8 mouse cellular contexts compared by ENCODE assay signal in the genomic region with DNA sequence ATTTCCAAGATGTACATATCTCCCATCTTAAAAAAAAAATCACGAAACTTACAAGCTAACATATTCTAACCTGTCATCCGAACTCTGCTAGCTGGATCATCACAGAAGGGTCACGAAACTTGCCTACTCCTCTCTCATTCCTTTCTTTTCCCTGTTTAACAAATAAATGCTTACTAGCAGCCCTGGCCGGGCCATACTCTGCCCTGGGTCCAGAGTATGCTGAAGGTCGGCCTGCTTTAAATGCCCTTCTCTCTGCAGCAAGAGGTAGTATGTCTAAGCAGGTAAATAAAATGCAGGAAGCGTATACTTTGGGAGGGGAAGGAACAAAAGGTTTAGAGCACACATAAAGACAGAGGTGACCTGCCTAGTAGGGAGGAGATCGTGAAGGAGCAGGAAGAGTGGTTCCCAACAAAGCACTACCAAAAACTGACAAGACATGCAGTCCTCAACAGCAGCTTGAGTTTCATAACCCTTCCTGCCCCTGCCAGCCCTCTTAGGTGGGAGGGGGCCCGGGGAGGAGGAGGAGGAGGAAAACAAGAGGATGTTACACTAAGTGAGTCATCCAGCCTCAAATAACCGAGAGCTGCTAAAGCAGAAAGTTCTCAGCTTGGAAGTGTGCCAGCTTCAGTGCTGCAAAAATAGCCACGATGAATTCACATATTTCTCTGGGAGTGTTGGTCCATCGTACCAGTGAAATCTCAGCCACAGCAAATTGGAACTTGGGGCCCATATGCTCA. TPM values are rescaled to one million over a fixed set of nuclear protein-coding genes. Genes with fewer than 3 reads are reported as not detected.
DNase-seq lines count a peak whose midpoint lies in the region; ATAC-seq and TF ChIP-seq lines count a peak whose summit lies in the region.
"Had no signal": no experiment of that assay in that cellular context is flagged by ENCODE, and none has a peak within 500 bp of the region (broad histone marks: within the 10 kb centered on the region; RNA-seq: fewer than 3 reads in every experiment).

No protein-coding gene starts in this region.

- H3K4me1 ChIP-seq in kidney, adult 2 months (ENCODE audit: control insufficient read depth, insufficient read depth, low read length): peaks cover 40% of the 10 kb centered on the region
- 0 out of 2 replicates have a peak, but pooled peaks cover 2% of the 10 kb centered on the region for H3K4me1 ChIP-seq in stomach, postnatal 0 days (replicated peaks; ENCODE audit: control insufficient read depth, insufficient read depth)

- peak overlapping the region; percentile 66 for H3K27ac ChIP-seq in kidney, adult 2 months (ENCODE audit: insufficient read depth, low read depth, low read length)
- H3K27ac ChIP-seq in stomach, postnatal 0 days (replicated peaks): no peak overlapping the region
- H3K27ac ChIP-seq: limb, embryonic 15.5 days had no signal

- H3K36me3 ChIP-seq in kidney, adult 2 months (ENCODE audit: control insufficient read depth, insufficient read depth, low read length): no peaks in the 10 kb centered on the region
- H3K36me3 ChIP-seq in stomach, postnatal 0 days (ENCODE audit: control insufficient read depth, insufficient read depth, low read length): no peaks in the 10 kb centered on the region
- H3K36me3 ChIP-seq: limb, embryonic 15.5 days had no signal

- no peak for TF ChIP-seq CTCF in kidney, adult 2 months (conservative IDR thresholded peaks at IDR 0.05; ENCODE audit: insufficient read depth, insufficient read length, low read depth, low read length)
- no peak for TF ChIP-seq CTCF in stomach, postnatal 0 days (IDR thresholded peaks at IDR 0.05; ENCODE audit: low read depth)

- TF ChIP-seq EP300 in stomach, postnatal 0 days (optimal IDR thresholded peaks at IDR 0.05): no peak

- DNase-seq in 3T3-L1 (ENCODE audit: low read depth, low spot score): peak; percentile 76
- DNase-seq in Muller cell, postnatal 12 days (ENCODE audit: inconsistent ontology term): peak; percentile 92
- peak; percentile 56 for DNase-seq in gastrocnemius, postnatal 14 days
- DNase-seq in kidney, adult 2 months: peak; percentile 80
- peak; percentile 84 for DNase-seq in left cerebral cortex, postnatal 10 days (ENCODE audit: extremely low spot score in 1 of 2, low spot score in 2 of 2)
- DNase-seq in stomach, postnatal 0 days (ENCODE audit: low spot score): peak; percentile 25
- no peak for DNase-seq in spleen, postnatal 4 days (ENCODE audit: low spot score in 2 of 2)

- no peak overlapping the region for H3K9ac ChIP-seq in stomach, postnatal 0 days (ENCODE audit: low read length)
- H3K9ac ChIP-seq: limb, embryonic 15.5 days had no signal

- no peak for TF ChIP-seq POLR2A in kidney, adult 2 months (IDR thresholded peaks at IDR 0.05; ENCODE audit: low read depth, low read length)

- no peak overlapping the region for H3K4me2 ChIP-seq in stomach, postnatal 0 days (replicated peaks; ENCODE audit: low read depth)
- H3K4me2 ChIP-seq: limb, embryonic 15.5 days had no signal

- WGBS in kidney, adult 2 months: 41% methylated on average over 11 of the region's 11 CpGs
- WGBS in stomach, postnatal 0 days: 51% methylated on average over 11 of the region's 11 CpGs

- intact Hi-C loops in gastrocnemius, postnatal 14 days (cut with DNase I; ENCODE audit: low total_unique reads): loop anchor here (10.0 kb wide), 1 partner anchor 437 kb away; no protein-coding TSS in a partner anchor
- intact Hi-C loops in left cerebral cortex, postnatal 10 days (cut with DNase I): loop anchor here (2.0 to 10.0 kb wide), 4 partner anchors 273 to 1037 kb away; no protein-coding TSS in a partner anchor

- H3K9me3 ChIP-seq in stomach, postnatal 0 days (ENCODE audit: control insufficient read depth, low read length): no peaks in the 10 kb centered on the region
- H3K9me3 ChIP-seq: limb, embryonic 15.5 days had no signal

- H3K27me3 ChIP-seq in kidney, adult 2 months (replicated peaks; ENCODE audit: control insufficient read depth, insufficient read depth, low read length): no peaks in the 10 kb centered on the region
- H3K27me3 ChIP-seq in stomach, postnatal 0 days (ENCODE audit: control insufficient read depth, insufficient read depth, low read length): no peaks in the 10 kb centered on the region

- ATAC-seq in stomach, postnatal 0 days (ENCODE audit: low FRiP score, low TSS enrichment): no peak

- no peak overlapping the region for H3K4me3 ChIP-seq in kidney, adult 2 months (ENCODE audit: insufficient read depth, low read depth, low read length)
- H3K4me3 ChIP-seq in stomach, postnatal 0 days (ENCODE audit: low read depth, low read length): no peak overlapping the region
- H3K4me3 ChIP-seq: limb, embryonic 15.5 days had no signal

RNA-seq across cellular contexts. Expression of a gene that starts 37.1 kb away (rescaled TPM):
- total RNA-seq in gastrocnemius, postnatal 14 days (2021): 10 to 100 TPM; 96.7 to 97.1 TPM
- 8.9 and 12.1 TPM in 2 replicates for polyA plus RNA-seq in kidney, adult 2 months (2012; rRNA removed)
- total RNA-seq in left cerebral cortex, postnatal 10 days (2021): 100 to 1,000 TPM; 136 to 148 TPM
- polyA plus RNA-seq in stomach, postnatal 0 days (2015; fragmentation: Nextera tagmentation; extraction: Ambion mirVana): 61.3 and 62.4 TPM in 2 replicates

RNA-seq across cellular contexts. Expression of a gene that starts 57.0 kb away (rescaled TPM):
- 10 to 100 TPM; 13.5 to 15.2 TPM for total RNA-seq in gastrocnemius, postnatal 14 days (2021)
- 16.1 and 17.5 TPM in 2 replicates for polyA plus RNA-seq in kidney, adult 2 months (2012; rRNA removed)
- 10 to 100 TPM; 30.8 to 33.0 TPM for total RNA-seq in left cerebral cortex, postnatal 10 days (2021)
- polyA plus RNA-seq in stomach, postnatal 0 days (2015; fragmentation: Nextera tagmentation; extraction: Ambion mirVana): 9.1 and 11.5 TPM in 2 replicates

Comparison
In these comparisons a context has a peak if more than half of its experiments do, and no peak if none do; other contexts are left out.
1. DNase-seq: peak in 3T3-L1 (single experiment), Muller cell, postnatal 12 days (single experiment), gastrocnemius, postnatal 14 days (single experiment), kidney, adult 2 months (single experiment), left cerebral cortex, postnatal 10 days (2 of 2) and stomach, postnatal 0 days (single experiment); none in spleen, postnatal 4 days (0 of 2).